Comparison of ENCODE assay signal across 8 mouse cellular contexts in genomic region chr2:156065099-156066041, GRCm38 (mm10). TPM values are rescaled to one million over a fixed set of nuclear protein-coding genes. Genes with fewer than 3 reads are reported as not detected.
A peak's percentile ranks its signal among the peaks of the same experiment; 100 is the strongest.
DNase-seq lines count a peak whose midpoint lies in the region; ATAC-seq and TF ChIP-seq lines count a peak whose summit lies in the region.

Spag4 (plus strand) TSS chr2:156065175.

- peak; percentile 82 for ATAC-seq in inflammation-experienced regulatory T-cells, adult 6 months
- peak; percentile 75 for ATAC-seq in limb, embryonic 13.5 days (ENCODE audit: low FRiP score, low read depth)
- peak; percentile 87 for ATAC-seq in midbrain, embryonic 14.5 days (ENCODE audit: low FRiP score, low TSS enrichment)

- WGBS in limb, embryonic 13.5 days: under 1% methylated on average over 77 of the region's 81 CpGs
- WGBS in midbrain, embryonic 14.5 days: under 1% methylated on average over 69 of the region's 81 CpGs

- TF ChIP-seq CTCF in cortical plate, adult 2 months (IDR thresholded peaks at IDR 0.05; ENCODE audit: extremely low read depth, insufficient read depth, low read length): no peak

- H3K27ac ChIP-seq in cortical plate, adult 2 months (ENCODE audit: insufficient read depth, low read length): peak within 1 kb of the TSS; percentile 31; the same call in 1 of the 2 replicates
- peak within 1 kb of the TSS; percentile 77; the same call in 1 of the 2 replicates for H3K27ac ChIP-seq in limb, embryonic 13.5 days
- peak within 1 kb of the TSS; percentile 85 for H3K27ac ChIP-seq in midbrain, embryonic 14.5 days (replicated peaks; ENCODE audit: low read depth, low read length)

- H3K9ac ChIP-seq in limb, embryonic 13.5 days: peak within 1 kb of the TSS; percentile 83
- peak within 1 kb of the TSS; percentile 80 for H3K9ac ChIP-seq in midbrain, embryonic 14.5 days (replicated peaks; ENCODE audit: low read length)

- intact Hi-C loops in gastrocnemius, postnatal 14 days (cut with DNase I; ENCODE audit: low total_unique reads): no loop called here

- DNase-seq in urinary bladder, adult 18-20 months (ENCODE audit: low spot score in 2 of 2): peak; percentile 53 to 72
- DNase-seq in urinary bladder, postnatal 10 days (ENCODE audit: low spot score): no peak
- DNase-seq in gastrocnemius, postnatal 14 days: peak; percentile 73
- peak; percentile 88 for DNase-seq in midbrain, embryonic 14.5 days
- DNase-seq in spleen, adult 18-20 months: peak; percentile 60 to 77

- H3K4me3 ChIP-seq in cortical plate, adult 2 months (ENCODE audit: insufficient read depth, low read length): peak within 1 kb of the TSS; percentile 59
- H3K4me3 ChIP-seq in limb, embryonic 13.5 days: peak within 1 kb of the TSS; percentile 69
- H3K4me3 ChIP-seq in midbrain, embryonic 14.5 days (replicated peaks; ENCODE audit: low read depth, low read length): peak within 1 kb of the TSS; percentile 71

- no peaks in the 10 kb centered on the region for H3K9me3 ChIP-seq in limb, embryonic 13.5 days
- H3K9me3 ChIP-seq in midbrain, embryonic 14.5 days (ENCODE audit: control insufficient read depth, low read length): no peaks in the 10 kb centered on the region

- H3K27me3 ChIP-seq in limb, embryonic 13.5 days: no peaks in the 10 kb centered on the region
- H3K27me3 ChIP-seq in midbrain, embryonic 14.5 days (ENCODE audit: control insufficient read depth, insufficient read depth, low read length): no peaks in the 10 kb centered on the region

- H3K36me3 ChIP-seq in limb, embryonic 13.5 days: peaks cover 26% of the 10 kb centered on the region
- H3K36me3 ChIP-seq in midbrain, embryonic 14.5 days (ENCODE audit: control insufficient read depth, insufficient read depth, low read length): peaks cover 24% of the 10 kb centered on the region

- no peak for TF ChIP-seq POLR2A in cortical plate, adult 2 months (IDR thresholded peaks at IDR 0.05; ENCODE audit: extremely low read depth, insufficient read depth, low read length)

- H3K4me2 ChIP-seq in limb, embryonic 13.5 days (replicated peaks): peak within 1 kb of the TSS; percentile 92
- H3K4me2 ChIP-seq in midbrain, embryonic 14.5 days (ENCODE audit: low read length): peak within 1 kb of the TSS; percentile 94

- H3K4me1 ChIP-seq in cortical plate, adult 2 months (ENCODE audit: control insufficient read depth, insufficient read depth, low read length): no peaks in the 10 kb centered on the region
- H3K4me1 ChIP-seq in limb, embryonic 13.5 days: peaks cover 10% of the 10 kb centered on the region
- peaks cover 10% of the 10 kb centered on the region; the same call in 1 of the 2 replicates for H3K4me1 ChIP-seq in midbrain, embryonic 14.5 days (ENCODE audit: control insufficient read depth, insufficient read depth, low read length)

RNA-seq across cellular contexts. Expression of gene Spag4, which starts in this region (rescaled TPM):
- 5.8 and 6.9 TPM in 2 replicates for polyA plus RNA-seq in cortical plate, adult 2 months (2012; rRNA removed)
- total RNA-seq in gastrocnemius, postnatal 14 days (2021): under 1 TPM; 0.57 to 0.86 TPM
- polyA plus RNA-seq in inflammation-experienced regulatory T-cells, adult 6 months (2017; shearing (Covaris generic)): under 1 TPM in 1 of 3 experiments, not detected in 2; 0.13 TPM
- 3.9 and 4.3 TPM in 2 replicates for polyA plus RNA-seq in limb, embryonic 13.5 days (2015; fragmentation: Nextera tagmentation; extraction: Ambion mirVana)
- polyA plus RNA-seq in midbrain, embryonic 14.5 days (2014; fragmentation: Nextera tagmentation; extraction: Ambion mirVana): 4.7 and 6.0 TPM in 2 replicates

Comparison
In these comparisons a context has a peak if more than half of its experiments do, and no peak if none do; other contexts are left out.
1. Peak in DNase-seq in gastrocnemius, postnatal 14 days; RNA of the gene not detected or under 1 TPM.
2. Peak in ATAC-seq in inflammation-experienced regulatory T-cells, adult 6 months; RNA of the gene not detected or under 1 TPM.
3. H3K27ac ChIP-seq: peak in every context shown above with its lines; median percentile 85 in midbrain, embryonic 14.5 days; 77 in limb, embryonic 13.5 days; 31 in cortical plate, adult 2 months.